Mouse (Mus musculus): ENCODE measurements around the gene Xrcc2. TPM values are rescaled to one million over a fixed set of nuclear protein-coding genes. Genes with fewer than 3 reads are reported as not detected.

The Xrcc2 gene
- total RNA-seq (2023): 19.3 TPM

DNA sequence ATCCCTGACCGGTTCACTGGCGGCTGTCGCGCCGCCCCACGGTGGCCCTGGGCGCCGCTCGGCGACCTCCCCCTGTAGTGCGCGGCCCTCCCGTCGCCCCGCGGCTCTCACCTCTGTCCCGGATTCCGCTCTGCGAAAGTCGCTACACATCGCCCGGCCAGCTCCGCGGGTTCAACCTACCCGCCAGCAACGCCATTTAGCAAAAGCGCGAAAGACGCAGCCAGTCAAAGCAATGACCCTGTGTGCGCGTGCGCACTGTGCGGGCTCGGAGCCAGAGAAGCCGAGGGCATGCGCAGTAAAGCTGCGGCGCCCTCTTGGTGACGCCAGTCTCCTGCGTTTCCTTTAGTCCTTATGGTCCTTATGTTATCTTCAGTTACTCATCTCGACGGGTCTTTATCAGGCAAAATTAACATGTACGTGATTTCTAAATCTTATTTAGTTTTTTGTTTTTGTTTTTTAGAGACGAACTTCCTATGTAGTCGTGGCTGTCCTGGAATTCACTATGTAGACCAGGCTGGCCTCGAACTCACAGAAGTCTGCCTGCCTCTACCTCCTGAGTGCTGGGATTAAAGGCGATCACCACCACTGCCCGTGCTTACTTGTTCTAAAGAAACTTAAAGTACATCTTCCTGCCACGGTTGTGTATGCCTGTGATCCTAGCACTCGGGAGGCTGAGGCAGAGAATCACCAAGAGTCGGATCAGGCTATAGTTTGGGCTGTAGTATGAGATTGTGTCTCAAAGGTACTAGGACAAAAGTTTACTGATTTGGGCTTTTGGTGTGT lies at the start of gene Xrcc2:
Gene Xrcc2, minus strand, starts transcription at position 259 of the 783 bp plus-strand sequence.

Other genes with a start within 250 kb of the Xrcc2 start
- 192 TPM for gene Kmt2c, start 207.0 kb downstream of the Xrcc2 start, total RNA-seq (2023)
- not detected for gene Cct8l1, start 189.8 kb downstream of the Xrcc2 start, total RNA-seq (2023)
- gene Actr3b, start 54.2 kb upstream of the Xrcc2 start, total RNA-seq (2023): not detected
- gene Gm21663, start 236.6 kb upstream of the Xrcc2 start, total RNA-seq (2023): not detected
- not detected for gene Gm21671, start 248.6 kb upstream of the Xrcc2 start, total RNA-seq (2023)

Data from CD4-positive naive resting alpha-beta T cell, adult 76 days (primary cell).